Mouse (Mus musculus) left cerebral cortex, adult 18-20 months (tissue): ENCODE results near the gene Adamtsl4. TPM values are rescaled to one million over a fixed set of nuclear protein-coding genes. Genes with fewer than 3 reads are reported as not detected.
"Not testable (repeated sequence)": the region's sequence is repeated elsewhere in the genome, so short reads cannot be mapped to it uniquely, and the experiment has no call there.

ENCODE experiments used
- DNase-seq, 2 experiments: peaks; one replicate each; pipeline ENCODE4 v3.0.0; 2021 to 2022; ENCODE audit warnings: low spot score in 2 of 2, mixed read lengths in 1 of 2
- total RNA-seq, 2 experiments: library from RNA; stranded (reverse); gene quantifications; 2 replicates each; pipeline ENCODE4 v1.2.3; 2021

The Adamtsl4 gene
- total RNA-seq, 2 experiments from 2014 or later, result 4.4 to 8.2 TPM

DNA sequence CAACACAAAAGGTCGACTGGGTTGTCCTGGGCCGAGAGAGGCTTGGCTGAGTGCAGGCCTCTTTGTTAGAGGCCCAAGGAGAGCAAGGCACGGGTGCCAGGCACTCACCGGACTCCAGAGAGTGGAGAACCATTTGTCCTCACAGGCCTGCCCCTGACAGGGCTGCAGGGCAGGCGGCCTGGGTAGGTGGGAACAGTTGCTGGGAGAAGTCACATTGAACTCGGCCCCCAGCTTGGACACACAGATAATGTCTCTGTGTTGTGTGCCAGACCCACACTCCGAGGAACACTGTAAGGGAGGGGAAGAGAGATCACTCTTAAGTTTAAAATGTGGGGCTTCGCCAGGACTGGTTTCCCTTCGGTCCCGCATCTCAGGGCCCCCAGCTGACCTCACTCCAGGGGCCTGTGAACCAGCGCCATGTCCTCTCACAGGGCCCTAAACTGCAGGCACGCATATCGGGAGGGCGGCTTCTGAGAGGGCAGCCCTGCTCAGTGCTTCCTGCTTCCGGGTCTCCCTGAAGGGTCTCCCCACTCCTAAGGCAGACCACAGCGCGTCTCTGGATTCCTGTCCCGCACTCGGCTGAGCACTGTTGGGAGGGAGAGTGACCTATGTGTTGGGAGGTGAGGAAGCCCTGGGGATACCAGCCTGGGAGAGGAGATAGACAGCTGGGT lies 10.2 kb downstream of the Adamtsl4 start:
- DNase-seq, result no peak

GRCm38 (mm10) chr3:95676745-95677419 lies 10.8 kb downstream of the Adamtsl4 start:
- DNase-seq, result peak; percentile 36 to 56

GRCm38 (mm10) chr3:95675301-95676092 lies 12.2 kb downstream of the Adamtsl4 start:
- DNase-seq, result peak; percentile 53 to 65

DNA sequence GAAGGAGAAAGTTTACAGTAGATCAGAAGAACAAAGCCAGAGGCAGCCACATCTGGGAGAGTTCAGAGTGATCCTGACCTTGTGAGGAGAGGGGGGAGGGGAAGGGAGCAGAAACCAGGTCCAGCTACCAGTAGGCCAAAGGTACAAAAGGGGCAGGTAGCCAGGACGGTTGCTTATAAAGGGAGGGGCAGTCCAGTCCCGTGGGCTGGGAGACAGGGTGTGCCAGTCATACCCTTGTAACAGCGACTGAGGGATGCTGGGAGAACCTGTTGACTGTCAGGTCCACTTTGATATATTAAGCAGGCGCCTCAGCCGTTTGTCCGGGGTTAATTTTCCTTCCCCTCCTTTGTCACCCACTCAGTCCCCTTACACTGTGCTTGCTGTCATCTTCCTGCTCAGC lies 12.9 kb downstream of the Adamtsl4 start:
- no peak for DNase-seq

DNA sequence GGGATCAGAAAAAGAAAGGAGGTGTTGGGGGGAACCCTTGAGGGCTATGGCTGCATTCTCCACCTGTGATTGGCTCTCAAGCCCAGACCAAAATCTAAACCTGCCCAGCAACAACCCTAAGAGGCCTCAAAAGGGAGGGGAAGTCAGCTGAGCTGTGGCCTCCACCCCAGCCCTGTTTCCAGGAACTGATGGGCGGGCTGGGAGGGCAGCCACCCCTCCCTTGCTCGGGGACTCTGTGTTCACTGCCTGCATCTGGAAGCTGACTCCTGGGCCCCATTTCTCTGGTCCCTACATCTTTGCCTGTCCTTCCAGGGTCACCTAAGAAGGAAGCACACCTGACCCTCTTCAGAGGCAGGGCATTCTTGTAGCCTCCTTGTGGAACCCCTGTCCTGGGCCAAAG lies 13.5 kb downstream of the Adamtsl4 start:
- no peak for DNase-seq

DNA sequence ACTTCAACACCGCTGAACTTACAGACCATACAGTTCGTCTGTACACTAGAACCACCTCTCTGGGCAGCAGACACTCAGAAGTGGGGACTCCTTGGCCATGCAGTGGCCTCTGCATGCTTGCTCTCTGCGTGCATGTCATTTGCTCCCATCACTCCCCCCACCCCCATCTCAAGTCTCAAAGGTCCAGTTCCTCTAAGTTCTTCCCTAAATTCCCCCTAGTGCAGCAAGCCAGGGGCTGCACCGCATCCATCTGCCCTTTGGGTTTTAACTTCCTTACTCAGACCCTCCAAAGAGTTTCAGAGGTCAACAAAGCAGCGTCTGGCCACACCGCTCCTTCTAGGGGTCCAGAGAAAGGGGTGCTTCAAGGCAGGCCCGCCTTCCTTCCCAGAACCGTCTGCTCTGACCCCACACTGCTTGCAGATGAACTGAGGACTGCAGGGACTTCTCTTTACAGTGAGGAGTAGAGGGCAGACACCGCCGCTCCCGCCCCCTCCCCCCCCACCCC lies 14.0 kb downstream of the Adamtsl4 start:
- DNase-seq, result no peak

GRCm38 (mm10) chr3:95672861-95673706 lies 14.6 kb downstream of the Adamtsl4 start:
- no peak for DNase-seq

DNA sequence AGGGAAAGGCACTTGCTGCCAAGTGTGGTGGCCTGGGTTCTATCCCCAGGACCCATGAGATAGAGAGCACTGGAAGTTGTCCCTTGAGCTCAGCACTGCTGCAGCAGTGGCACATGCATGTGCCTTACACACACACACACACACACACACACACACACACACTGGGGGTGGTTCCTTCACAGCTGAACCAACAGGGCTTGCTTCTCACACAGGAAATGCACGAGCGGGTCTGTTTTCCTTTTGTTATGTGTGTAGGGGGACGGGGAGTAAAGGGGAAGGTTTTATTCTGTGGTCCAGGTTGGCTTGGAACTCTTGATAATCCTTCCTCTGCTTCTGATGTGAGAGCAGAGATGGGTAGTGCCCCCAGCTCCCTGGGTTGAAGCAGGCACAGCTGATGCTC lies 15.3 kb downstream of the Adamtsl4 start:
- no peak for DNase-seq

DNA sequence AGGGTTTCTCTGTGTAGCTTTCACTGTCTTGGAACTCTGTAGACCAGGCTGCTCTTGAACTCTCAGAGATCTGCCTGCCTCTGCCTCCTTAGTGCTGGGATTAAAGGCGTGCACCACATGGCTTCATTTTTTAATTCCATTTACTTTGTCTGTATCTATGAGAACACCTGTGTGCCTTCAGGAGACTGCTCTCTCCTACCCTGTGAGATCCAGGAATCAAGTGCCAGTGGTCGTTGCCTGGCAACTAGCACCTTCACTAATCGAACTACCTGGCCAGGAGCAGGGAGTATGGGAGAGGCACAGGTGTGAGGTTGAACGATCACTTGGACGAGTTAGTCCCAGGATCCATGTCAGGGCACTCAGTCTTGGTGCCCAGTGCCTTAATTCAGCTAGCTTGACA lies 16.5 kb downstream of the Adamtsl4 start:
- no peak for DNase-seq

DNA sequence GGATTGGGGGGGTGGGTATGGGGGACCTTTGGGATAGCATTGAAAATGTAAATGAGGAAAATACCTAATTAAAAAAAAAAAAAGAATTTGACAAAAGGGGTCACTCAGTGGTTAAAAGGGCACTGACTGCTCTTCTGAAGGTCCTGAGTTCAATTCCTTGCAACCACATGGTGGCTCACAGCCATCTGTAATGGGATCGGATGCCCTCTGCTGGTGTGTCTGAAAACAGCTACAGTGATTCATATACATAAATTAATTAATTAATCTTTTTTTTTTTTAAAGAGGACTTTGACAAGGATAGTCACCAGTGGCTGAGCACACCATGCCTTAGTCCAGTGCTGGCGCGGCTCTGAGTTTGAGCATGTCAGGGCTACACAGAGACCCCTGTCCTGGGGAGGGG lies 17.3 kb downstream of the Adamtsl4 start:
- DNase-seq, result not testable (repeated sequence)

DNA sequence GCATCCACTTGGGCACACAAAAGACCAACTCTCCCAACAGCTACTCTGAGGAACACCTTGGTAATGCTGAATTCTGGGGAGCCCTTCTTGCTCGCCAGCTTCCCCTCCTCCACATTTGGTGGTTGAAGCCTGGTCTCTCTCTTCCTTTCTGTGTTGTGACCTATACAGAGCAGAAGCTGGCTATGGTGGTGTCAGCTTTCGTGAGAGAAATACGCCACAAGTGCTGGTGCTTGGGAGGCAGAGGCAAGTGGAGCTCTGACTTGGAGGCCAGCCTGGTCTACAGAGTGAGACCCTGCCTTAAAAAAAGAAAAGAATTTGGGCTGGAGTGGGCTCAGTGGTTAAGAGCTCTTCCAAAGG lies 18.4 kb downstream of the Adamtsl4 start:
- DNase-seq, result no peak

DNA sequence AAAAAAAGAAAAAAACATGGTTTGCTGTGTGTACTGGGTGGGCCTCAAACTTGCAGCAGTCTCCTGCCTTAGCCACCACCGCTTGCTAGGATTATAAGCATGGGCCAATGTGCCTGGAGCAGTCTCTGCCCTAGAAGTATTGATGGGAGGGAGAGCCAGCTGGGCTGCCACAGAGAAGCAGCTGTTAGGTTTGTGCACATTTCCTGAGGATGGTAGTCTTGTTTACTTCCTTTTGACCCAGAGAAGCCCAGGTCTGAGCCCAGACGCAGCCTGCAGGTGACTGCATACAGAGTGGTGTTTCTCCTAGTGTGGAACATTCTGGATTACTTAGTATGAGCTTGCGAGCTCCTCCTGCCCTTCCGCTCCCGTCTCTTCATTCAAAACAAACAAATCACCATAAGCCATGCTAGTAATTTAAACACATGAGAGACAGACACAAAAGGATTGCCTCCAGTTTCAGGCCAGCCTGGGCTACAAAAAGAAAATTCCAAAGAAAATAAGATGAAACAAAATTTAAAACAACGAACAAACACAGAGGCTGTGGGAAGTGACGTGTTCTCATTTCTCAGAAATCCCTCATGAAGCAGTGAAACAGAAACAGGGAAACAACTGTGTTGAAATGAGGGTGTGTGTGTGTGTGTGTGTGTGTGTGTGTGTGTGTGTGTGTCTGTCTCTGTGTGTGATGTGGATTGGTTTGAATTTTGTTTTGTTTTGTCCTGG lies 19.0 kb downstream of the Adamtsl4 start:
- no peak for DNase-seq

GRCm38 (mm10) chr3:95668026-95668425 lies 19.7 kb downstream of the Adamtsl4 start:
- DNase-seq, result peak in 1 of 2 experiments; percentile 29

- DNase-seq, result no peak
Observed at GRCm38 (mm10) chr3:95667521-95667920, 20.2 kb downstream of the Adamtsl4 start.

DNA sequence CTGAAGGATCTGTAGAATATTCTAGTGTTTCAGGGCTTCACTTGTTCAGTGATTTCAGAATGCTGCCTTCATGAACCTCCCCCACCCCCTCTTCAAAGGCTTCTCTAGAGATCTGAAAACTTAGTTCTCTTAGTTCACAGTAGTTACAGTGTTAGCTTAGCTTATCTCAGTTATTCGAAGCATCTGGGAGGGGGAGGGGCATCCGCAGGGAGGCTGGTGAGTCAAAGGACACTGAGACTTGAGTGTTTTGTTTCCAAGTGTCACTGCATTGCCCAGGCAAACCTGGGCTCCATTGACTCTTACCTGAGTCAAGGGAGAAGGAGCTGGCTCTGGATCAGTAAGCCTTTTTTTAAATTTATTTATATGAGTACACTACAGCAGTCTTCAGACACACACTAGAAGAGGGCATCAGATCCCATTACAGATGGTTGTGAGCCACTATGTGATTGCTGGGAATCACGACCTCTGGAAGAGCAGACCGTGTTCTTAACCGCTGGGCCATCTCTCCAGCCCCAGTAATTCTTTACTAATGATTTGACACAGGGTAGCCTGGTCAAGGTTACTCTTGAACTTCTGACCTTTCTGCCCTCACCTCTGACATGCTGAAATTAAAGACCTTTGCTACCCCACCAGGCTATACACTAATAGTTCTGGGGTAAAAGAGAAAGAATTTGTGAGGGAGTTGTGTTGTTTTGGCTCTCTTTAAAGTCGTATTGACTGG lies 21.4 kb downstream of the Adamtsl4 start:
- no peak for DNase-seq

GRCm38 (mm10) chr3:95664940-95665352 lies 22.8 kb downstream of the Adamtsl4 start:
- DNase-seq, result no peak

DNA sequence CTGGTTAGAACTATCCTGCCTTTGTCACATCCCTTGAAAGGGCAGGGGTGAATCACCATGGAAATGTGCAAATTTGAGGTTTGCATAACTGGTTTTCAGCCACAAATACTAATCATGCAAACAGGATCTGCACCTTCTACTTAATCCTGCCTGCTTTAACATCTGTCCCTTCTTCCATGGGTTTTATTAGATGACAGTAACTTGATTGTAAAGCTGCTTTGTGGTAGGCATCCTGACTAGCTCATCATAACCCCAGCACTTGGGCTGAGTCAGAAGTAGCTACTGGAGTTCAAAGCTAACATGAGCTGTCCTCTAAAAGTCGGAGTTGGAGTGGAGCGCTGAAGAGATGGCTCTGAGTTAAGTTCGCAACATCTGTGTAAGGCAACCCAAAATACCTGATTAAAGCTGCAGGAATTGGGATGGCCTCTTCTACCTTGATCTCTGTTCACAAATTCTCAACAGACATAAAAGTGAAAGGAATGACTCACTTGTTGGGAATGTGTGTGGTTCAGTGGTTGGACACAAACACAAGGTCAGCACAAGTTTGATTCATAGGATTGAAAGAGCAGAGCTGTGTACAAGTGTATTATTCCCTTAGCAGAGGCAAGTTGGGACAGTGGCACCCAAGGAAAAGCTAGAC lies 23.6 kb downstream of the Adamtsl4 start:
- DNase-seq, result no peak

DNA sequence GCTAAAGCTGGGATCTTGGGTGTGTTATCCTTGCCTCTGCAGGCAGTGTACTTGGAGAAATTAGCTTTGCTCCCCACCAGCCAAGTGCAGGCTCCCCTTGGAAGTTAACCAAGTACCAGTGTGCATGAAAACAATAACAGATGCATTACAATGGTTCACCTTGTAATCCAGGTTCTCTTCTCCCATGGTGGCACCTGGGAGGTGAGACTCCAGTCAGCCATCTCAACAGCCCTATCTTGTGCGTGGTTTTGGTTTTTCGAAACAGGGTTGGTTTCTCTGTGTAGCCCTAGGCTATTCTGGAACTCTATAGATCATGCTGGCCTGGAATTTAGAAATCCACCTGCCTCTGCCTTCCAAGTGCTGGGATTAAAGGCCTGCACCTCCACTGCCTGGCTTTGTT lies 24.2 kb downstream of the Adamtsl4 start:
- DNase-seq, result no peak
